Mouse (Mus musculus) bone marrow macrophage, adult 2 months (primary cell): ENCODE results near the gene Ano5.

Experiments used
- CTCF ChIP-seq: IDR thresholded peaks from 2 replicates; pipeline ENCODE4 v1.5.1; 2012; ENCODE audit warnings: low read depth, mild to moderate bottlenecking, low read length, moderate library complexity
- POLR2A ChIP-seq: IDR thresholded peaks from 2 replicates; pipeline ENCODE4 v1.6.1; 2012; ENCODE audit warnings: mild to moderate bottlenecking, low read depth, low read length, borderline replicate concordance

DNA sequence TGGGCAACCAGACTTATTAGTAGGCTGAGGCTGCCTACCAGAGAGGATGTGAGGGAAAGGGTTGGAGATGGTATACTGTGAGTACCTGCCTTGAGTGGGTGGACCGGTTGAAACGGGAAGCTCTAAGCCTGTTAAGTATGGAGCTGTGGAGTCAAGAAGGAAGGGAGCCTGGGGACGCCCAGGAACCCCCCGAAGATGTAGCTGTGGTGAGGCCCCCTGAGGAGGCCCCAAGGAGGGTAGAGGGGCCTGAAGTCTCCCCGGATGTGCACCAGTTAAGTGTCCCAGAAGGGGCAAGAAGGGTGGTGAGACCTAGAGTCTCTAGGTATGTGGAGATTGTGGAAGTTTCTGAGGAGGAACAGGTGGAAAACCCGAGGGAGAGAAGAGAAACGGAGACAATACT, 682 bp upstream of the Ano5 start:
- TF ChIP-seq POLR2A (no peak), CTCF (no peak)
